Mouse (Mus musculus): ENCODE results near the gene Rasgrf2.

Rasgrf2 gene

DNA sequence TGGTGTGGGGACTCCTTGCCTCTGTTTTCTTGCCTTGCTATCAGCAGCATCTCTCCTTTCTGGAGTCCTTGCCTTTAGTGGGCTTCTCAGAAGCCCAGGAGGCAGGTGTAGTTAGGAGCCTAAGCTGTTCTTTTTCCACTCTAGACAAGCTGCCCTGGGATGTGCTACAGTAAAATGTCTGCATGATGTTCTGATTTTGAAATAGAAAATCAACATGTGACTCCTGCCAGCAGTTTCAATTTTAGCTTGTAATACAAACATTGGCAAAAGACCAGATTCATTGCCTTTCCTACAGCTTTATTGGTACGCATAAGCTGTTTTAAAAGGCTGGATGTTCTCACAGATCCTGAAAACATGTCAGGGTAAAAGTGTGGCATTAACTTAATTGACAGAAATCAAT, 176.3 kb downstream of the Rasgrf2 start:
- no peak for DNase-seq (ENCODE audit: low spot score)

DNA sequence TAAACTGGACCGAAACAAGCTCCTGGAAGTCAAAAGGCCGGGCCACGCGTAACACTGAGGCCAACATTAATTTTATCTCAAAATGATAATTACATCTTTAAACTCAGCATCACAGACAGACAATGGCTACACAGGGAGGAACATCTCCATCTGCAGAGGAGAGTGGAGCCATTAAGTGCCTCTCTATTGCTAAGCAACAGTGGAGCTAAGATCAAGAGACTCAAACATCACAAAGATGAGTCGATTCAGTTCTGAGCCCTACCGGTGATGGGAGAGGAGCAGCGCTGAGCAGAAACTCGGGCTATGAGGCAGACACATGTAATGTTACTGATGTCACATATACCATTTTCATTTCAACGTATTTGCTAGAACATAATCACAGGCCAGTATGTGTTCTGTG, 191.3 kb downstream of the Rasgrf2 start:
- no peak for DNase-seq (ENCODE audit: low spot score)

GRCm38 (mm10) chr13:91938826-91939225, 192.6 kb downstream of the Rasgrf2 start:
- DNase-seq (ENCODE audit: low spot score): no peak

DNA sequence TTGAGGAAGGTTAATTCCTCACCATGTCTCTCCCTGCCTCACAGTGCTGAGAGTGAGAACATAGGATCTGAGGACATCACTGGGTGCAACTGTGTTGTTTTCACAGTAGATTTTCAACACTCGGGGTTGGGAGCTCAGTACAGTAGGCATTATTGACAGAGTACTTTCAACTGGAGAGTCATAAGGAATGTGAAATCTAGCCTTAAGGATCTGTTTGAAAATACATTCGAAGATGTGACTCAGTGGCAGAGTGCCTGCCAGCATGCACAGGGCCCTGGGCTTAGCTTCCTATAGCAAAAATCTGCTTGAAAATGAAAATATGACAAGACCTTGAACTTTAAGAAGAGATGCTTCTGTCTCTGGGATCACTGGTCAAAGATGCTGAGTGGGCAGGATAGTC, 194.2 kb downstream of the Rasgrf2 start:
- DNase-seq (ENCODE audit: low spot score): no peak

DNA sequence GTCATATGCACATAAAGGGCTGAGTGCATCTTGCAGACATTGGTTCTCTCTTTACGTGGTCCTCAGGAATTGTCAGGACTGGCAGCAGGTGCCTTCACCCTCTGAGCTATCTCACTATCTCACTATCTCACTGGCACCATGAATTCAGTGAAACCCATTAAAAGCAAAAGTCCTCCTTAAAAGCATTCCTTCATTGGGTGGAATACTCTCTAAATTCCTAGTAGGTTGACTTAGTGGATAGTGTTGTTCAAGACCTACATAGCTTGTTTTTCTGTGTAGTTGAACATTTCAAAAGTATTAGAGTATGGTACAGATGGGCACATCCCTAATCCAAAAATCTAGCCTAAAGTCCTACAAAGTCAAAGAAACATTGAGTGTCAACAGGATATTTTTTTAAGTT, 199.3 kb downstream of the Rasgrf2 start:
- no peak for DNase-seq (ENCODE audit: low spot score)

GRCm38 (mm10) chr13:91929943-91930726, 201.3 kb downstream of the Rasgrf2 start:
- DNase-seq (ENCODE audit: low spot score): no peak

GRCm38 (mm10) chr13:91928605-91929389, 202.7 kb downstream of the Rasgrf2 start:
- DNase-seq (ENCODE audit: low spot score): no peak

GRCm38 (mm10) chr13:91921010-91921409, 210.4 kb downstream of the Rasgrf2 start:
- no peak for DNase-seq (ENCODE audit: low spot score)

- no peak for DNase-seq (ENCODE audit: low spot score)
Observed at GRCm38 (mm10) chr13:91918764-91919163, 212.7 kb downstream of the Rasgrf2 start.

- DNase-seq (ENCODE audit: low spot score): no peak
Observed at GRCm38 (mm10) chr13:91917835-91918234, 213.6 kb downstream of the Rasgrf2 start.

DNA sequence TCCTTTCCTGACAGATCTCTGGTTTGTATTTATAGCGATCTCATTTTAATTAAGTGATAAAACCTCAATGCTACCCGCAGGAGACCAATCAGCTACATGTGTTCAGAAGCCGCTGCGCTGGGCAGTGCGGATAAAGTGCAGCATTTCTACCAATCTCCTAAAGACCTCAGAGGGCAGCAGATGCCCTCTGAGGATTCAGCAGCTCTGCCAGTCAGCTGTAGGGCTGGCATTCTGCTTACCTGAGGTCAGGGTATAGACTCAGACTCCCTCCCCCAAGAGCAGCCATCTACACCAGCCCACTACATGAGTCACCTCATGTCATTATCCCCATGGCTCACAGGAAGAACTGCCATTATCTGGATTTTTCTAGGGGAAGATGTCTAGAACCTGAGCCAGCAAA, 215.1 kb downstream of the Rasgrf2 start:
- DNase-seq (ENCODE audit: low spot score): no peak

DNA sequence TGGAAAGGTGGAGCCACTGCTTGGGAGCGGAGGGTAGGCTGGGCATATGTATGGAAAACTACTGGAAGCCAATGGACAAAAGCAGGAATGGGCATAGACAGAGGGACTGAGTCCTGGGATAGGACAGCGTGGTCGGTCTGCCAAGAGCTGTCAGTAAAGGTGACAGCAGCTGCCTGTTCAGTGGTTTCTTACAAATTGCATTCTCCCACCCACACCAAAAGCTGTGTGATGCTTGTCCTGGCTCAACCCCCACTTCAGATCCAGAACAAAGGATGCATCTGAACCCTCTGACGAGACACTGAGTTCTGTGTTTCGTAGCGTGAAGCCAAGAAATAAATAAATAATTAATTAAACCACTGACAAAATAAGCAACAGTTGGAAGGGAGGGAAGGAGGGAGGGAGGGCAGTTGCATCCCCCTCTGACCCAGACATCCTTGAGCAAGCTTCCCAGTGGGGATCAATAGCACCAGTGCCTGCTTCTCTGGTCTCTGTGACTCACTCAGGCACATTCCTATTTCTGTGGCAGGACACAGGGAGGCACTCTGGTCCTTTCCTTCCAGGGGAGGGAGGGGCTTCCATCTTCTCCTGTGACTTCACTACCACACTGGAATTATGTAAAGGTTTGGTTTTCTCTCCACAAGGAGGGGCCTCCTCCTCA, 215.7 kb downstream of the Rasgrf2 start:
- DNase-seq (ENCODE audit: low spot score): no peak

DNA sequence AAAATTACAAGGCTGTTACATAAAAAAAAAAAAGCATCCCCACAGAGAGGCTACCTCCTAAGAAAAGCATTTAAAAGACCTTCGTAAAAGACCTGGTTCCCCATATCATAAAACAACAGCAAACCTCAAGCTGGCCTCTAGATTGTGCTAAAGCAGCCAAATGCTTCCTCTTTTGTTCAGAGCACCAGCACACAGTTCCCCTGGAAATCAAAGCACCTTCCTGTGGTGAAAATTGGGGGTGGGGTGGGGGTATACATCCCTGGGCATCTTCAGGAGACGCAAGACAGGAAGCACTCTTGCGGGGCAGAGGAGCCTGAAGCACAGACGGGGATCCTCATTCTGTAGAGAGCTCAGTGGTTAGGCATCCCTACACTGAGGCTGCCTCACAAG, 216.3 kb downstream of the Rasgrf2 start:
- no peak for DNase-seq (ENCODE audit: low spot score)

DNA sequence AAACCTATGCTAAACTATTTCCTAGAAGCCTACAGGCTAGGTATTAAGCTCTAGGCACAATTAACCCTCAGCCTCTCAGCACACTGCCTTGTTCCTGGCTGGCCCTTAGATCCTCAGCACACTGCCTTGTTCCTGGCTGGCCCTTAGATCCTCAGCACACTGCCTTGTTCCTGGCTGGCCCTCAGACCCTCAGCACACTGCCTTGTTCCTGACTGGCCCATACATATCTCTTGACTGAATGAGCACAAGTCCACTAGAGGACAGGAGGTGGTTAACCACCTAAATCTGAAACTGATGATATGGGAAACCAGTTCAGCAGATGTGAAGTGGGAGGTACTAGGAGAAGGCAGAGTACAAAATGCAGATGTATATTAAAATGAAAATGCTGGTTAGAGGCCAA, 219.8 kb downstream of the Rasgrf2 start:
- DNase-seq (ENCODE audit: low spot score): no peak

- peak; percentile 9 for DNase-seq (ENCODE audit: low spot score)
Observed at GRCm38 (mm10) chr13:91911211-91911610, 220.2 kb downstream of the Rasgrf2 start.

DNA sequence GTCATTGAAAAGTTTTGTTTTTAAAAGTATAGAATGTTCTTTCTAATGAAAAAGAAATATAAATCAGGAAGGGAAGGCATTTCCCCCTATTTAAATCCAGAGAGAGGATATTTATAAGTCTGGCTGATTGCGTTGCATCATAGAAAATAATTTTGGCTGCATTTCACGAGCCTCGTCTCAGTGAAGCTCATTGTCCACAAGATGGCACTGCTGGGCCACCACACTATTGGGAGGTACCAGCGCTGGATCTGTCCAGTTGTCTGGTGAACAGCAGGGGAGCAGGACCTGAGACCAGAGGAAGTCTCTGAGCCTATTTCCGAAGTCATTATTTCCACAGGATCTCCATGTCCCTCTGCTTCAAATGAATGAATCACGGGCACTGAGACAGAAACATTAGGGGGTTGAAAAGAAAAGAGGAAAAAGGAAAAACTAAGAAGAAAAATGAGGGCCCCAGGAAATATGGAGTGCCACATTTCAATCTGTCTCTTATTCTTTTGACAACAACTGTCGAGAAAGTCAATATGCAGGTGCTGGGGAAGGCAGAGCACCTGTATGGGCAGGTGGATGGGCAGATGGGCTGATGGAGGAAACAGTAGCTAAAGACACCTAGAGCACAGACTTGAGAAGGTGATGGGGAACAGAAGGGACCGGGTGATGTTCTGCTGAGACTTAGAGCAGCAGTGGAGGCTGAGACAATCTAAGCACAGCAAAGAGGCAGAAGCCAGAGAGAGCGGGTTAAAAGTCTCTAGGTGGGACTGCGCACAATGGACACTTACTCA, 223.1 kb downstream of the Rasgrf2 start:
- peak; percentile 33 for DNase-seq (ENCODE audit: low spot score)

GRCm38 (mm10) chr13:91906338-91906737, 225.1 kb downstream of the Rasgrf2 start:
- DNase-seq (ENCODE audit: low spot score): no peak

- no peak for DNase-seq (ENCODE audit: low spot score)
Observed at GRCm38 (mm10) chr13:91896476-91896875, 235.0 kb downstream of the Rasgrf2 start.

- no peak for DNase-seq (ENCODE audit: low spot score)
Observed at GRCm38 (mm10) chr13:91893132-91893531, 238.3 kb downstream of the Rasgrf2 start.

- DNase-seq (ENCODE audit: low spot score): no peak
Observed at GRCm38 (mm10) chr13:91890031-91890619, 241.3 kb downstream of the Rasgrf2 start.

DNA sequence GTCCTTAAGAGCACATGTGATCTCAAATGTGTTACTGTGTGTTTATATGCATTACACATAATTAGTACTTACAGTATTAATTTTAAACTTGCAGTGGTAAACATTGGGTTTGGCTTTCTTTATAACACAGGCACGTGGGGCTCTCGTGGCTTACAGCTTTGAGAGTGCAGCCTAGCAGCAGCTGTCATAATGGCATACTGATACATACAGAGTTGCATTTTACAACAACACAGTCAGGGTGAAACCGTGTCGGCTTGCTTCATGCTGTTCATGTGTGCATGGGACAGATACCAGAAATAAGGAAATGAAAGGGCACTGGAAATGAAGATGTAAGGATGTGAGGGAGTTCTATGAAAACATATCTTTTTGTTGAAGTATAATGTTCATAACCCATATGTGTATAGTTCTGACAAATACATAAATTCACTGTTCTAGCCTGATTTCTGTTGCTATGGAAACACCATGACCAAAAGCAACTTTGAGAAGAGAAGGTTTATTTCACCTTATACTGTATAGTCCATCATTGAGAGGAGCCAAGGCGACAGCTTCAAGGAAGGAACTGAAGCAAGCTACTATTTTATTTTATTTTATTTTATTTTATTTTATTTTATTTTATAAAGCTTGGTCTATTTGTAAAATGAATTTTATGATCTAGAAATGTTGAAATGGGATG, 246.6 kb downstream of the Rasgrf2 start:
- DNase-seq (ENCODE audit: low spot score): no peak
